ENCODE assay signal across 1 mouse cellular context in the genomic region with DNA sequence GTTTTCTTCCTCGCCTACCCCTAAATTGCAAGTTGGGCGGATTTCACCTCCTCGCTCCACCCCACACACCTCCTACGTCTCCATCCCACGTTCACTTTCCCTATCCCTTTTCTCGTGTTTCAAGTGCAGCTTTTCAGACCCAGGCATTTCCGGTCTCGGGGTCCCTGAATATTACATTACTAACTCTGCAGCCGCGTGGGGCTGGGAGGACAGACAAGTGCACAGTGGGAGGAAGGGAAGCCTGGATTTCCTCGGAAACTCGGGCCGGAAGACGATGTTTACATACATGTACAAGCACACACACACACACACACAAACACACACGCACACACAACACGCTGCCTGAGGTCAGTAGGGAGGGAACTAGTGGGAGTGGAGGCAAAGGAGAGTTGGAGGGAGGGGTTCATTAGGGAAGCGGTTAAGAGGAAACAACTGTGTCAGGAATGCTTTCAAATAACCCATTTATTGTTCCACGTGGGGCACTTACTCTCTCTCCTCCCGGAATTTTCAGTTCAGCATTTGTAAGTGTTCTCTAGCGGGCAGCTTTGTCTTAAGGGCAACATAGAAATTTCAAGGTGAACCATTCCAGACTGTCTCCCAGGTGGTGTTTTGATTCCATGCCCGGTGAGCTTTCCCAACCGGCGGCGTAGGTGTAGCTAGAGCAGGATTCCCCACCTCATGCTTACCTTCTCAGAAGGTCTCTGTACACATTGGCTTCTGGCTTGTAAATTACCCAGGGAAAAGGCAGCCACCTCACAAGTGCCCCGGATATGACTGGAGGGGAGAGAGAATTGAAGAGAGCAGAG.
TF ChIP-seq lines count a peak whose summit lies in the region.

No protein-coding gene starts in this region.

TF ChIP-seq in CH12.LX, 34 proteins besides CTCF, POLR2A, EP300 and RAD21:
- peak; percentile 35 for TF ChIP-seq MAX (IDR thresholded peaks at IDR 0.05; ENCODE audit: low read length)
- TF ChIP-seq MXI1 (IDR thresholded peaks at IDR 0.05; ENCODE audit: low read depth, low read length): peak; percentile 95
- TF ChIP-seq MAFK (IDR thresholded peaks at IDR 0.05; ENCODE audit: insufficient replicate concordance, low read length): no peak
- no peak for TF ChIP-seq ZC3H11A (IDR thresholded peaks at IDR 0.05; ENCODE audit: low read depth, low read length)
- TF ChIP-seq TCF12 (IDR thresholded peaks at IDR 0.05; ENCODE audit: low read depth, low read length): no peak
- 0 out of 2 replicates have a peak, but pooled peaks have one; percentile 40 for TF ChIP-seq UBTF (IDR thresholded peaks at IDR 0.05; ENCODE audit: low read depth, low read length)
- peak; percentile 54 for TF ChIP-seq ELF1 (IDR thresholded peaks at IDR 0.05; ENCODE audit: low read depth, low read length)
- peak; percentile 83 for TF ChIP-seq SIN3A (IDR thresholded peaks at IDR 0.05; ENCODE audit: low read length)
- TF ChIP-seq BHLHE40 (IDR thresholded peaks at IDR 0.05; ENCODE audit: low read depth, low read length): peak; percentile 38
- 0 out of 2 replicates have a peak, but pooled peaks have one; percentile 27 for TF ChIP-seq MYC (IDR thresholded peaks at IDR 0.05; ENCODE audit: low read depth, low read length)
- 0 out of 2 replicates have a peak, but pooled peaks have one; percentile 21 for TF ChIP-seq CHD1 (IDR thresholded peaks at IDR 0.05; ENCODE audit: low read depth, low read length)
